In the genomic region with DNA sequence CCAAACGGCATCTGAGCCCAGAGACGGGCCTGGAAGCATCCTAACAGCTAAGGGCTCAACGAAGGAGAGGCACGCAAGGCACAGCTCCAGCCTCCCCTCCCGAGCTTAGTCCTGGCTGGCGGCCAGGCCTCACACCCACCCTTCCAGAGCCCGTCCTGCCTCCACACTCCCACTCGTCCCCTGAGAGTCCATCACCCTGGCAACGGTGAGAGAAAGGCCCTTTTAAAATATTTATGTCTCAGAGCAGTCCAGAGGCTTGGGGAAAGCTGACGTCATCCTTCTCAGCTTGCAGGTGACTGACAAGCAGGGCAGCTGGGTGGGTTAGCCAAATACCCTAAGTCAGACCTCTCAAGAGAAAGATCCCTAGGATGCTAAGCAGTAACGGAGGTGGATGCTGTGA, we compare ENCODE assay signal across 8 mouse cellular contexts. TPM values are rescaled to one million over a fixed set of nuclear protein-coding genes. Genes with fewer than 3 reads are reported as not detected.
DNase-seq lines count a peak whose midpoint lies in the region; ATAC-seq and TF ChIP-seq lines count a peak whose summit lies in the region.

No protein-coding gene starts in this region.

- in situ Hi-C loops in CH12.LX (cut with MboI; ENCODE audit: low pct_ligation_motif_present, low pct_unique_long_range_greater_than_20kb, low sequenced_read_pairs), result loop anchor here (5.0 to 25.0 kb wide), 3 partner anchors 70 to 385 kb away; no protein-coding TSS in a partner anchor

- no peak for TF ChIP-seq CTCF in CH12.LX (conservative IDR thresholded peaks at IDR 0.05 in 1 of 2, IDR thresholded peaks at IDR 0.05 in 1 of 2; ENCODE audit: low read depth in 2 of 2, low read length in 2 of 2)
- no peak for TF ChIP-seq CTCF in brain, embryonic 14.5 days (IDR thresholded peaks at IDR 0.05; ENCODE audit: borderline replicate concordance, extremely low read depth, insufficient read depth, insufficient read length)
- TF ChIP-seq CTCF in gastrocnemius, adult 2 months (IDR thresholded peaks at IDR 0.05), result no peak

- ATAC-seq in hindbrain, embryonic 14.5 days (ENCODE audit: low FRiP score), result peak; percentile 85
- ATAC-seq in midbrain, embryonic 15.5 days (replicated peaks), result peak; percentile 87
- ATAC-seq in megakaryocyte, adult 5-6 weeks (ENCODE audit: poor library complexity, severe bottlenecking), result no peak

- no peak overlapping the region for H3K27ac ChIP-seq in CH12.LX (ENCODE audit: insufficient read depth, low read depth)
- peak overlapping the region; percentile 56 for H3K27ac ChIP-seq in gastrocnemius, adult 2 months
- H3K27ac ChIP-seq in hindbrain, embryonic 14.5 days, result peak overlapping the region; percentile 89
- H3K27ac ChIP-seq in midbrain, embryonic 15.5 days, result peak overlapping the region; percentile 85

- H3K4me3 ChIP-seq in CH12.LX (replicated peaks in 1 of 3; ENCODE audit: low read depth in 2 of 3, low read length in 2 of 3, poor library complexity in 1 of 3), result no peak overlapping the region
- H3K4me3 ChIP-seq in gastrocnemius, adult 2 months, result no peak overlapping the region
- no peak overlapping the region for H3K4me3 ChIP-seq in hindbrain, embryonic 14.5 days (replicated peaks; ENCODE audit: low read length)
- no peak overlapping the region for H3K4me3 ChIP-seq in midbrain, embryonic 15.5 days

- no peaks in the 10 kb centered on the region for H3K27me3 ChIP-seq in CH12.LX (replicated peaks)
- no peaks in the 10 kb centered on the region for H3K27me3 ChIP-seq in hindbrain, embryonic 14.5 days (ENCODE audit: control insufficient read depth, insufficient read depth, low read length)
- H3K27me3 ChIP-seq in midbrain, embryonic 15.5 days (replicated peaks), result no peaks in the 10 kb centered on the region

- no peaks in the 10 kb centered on the region for H3K9me3 ChIP-seq in CH12.LX (replicated peaks; ENCODE audit: low read length)
- no peaks in the 10 kb centered on the region for H3K9me3 ChIP-seq in hindbrain, embryonic 14.5 days (ENCODE audit: control insufficient read depth, low read length)
- H3K9me3 ChIP-seq in midbrain, embryonic 15.5 days, result no peaks in the 10 kb centered on the region

- no peak overlapping the region for H3K9ac ChIP-seq in CH12.LX (ENCODE audit: insufficient read depth, low read depth)
- peak overlapping the region; percentile 41 for H3K9ac ChIP-seq in hindbrain, embryonic 14.5 days
- H3K9ac ChIP-seq in midbrain, embryonic 15.5 days, result peak overlapping the region; percentile 9

- no peak for TF ChIP-seq POLR2A in CH12.LX (IDR thresholded peaks at IDR 0.05; ENCODE audit: low read depth, low read length)
- no peak for TF ChIP-seq POLR2A in brain, embryonic 14.5 days (IDR thresholded peaks at IDR 0.05; ENCODE audit: borderline replicate concordance, extremely low read depth, insufficient read depth, insufficient read length, poor library complexity, severe bottlenecking)

- no peak overlapping the region for H3K4me2 ChIP-seq in CH12.LX (ENCODE audit: insufficient read depth, low read depth, poor library complexity, severe bottlenecking)
- H3K4me2 ChIP-seq in hindbrain, embryonic 14.5 days (replicated peaks), result no peak overlapping the region
- H3K4me2 ChIP-seq in midbrain, embryonic 15.5 days, result peak overlapping the region; percentile 9; the same call in 1 of the 2 replicates

- dilution Hi-C loops in CH12.LX (cut with MboI; ENCODE audit: extremely low pct_ligation_motif_present, extremely low pct_unique_long_range_greater_than_20kb, low sequenced_read_pairs), result no loop called here

- TF ChIP-seq RAD21 in CH12.LX (IDR thresholded peaks at IDR 0.05; ENCODE audit: low read depth, low read length), result no peak

- H3K4me1 ChIP-seq in CH12.LX (ENCODE audit: control insufficient read depth in 1 of 2, insufficient read depth in 2 of 2), result peaks cover 5 to 18% of the 10 kb centered on the region in 2 experiments
- H3K4me1 ChIP-seq in hindbrain, embryonic 14.5 days (replicated peaks; ENCODE audit: control insufficient read depth, insufficient read depth, low read length), result peaks cover 38% of the 10 kb centered on the region
- peaks cover 38% of the 10 kb centered on the region for H3K4me1 ChIP-seq in midbrain, embryonic 15.5 days

- DNase-seq in CH12.LX (ENCODE audit: extremely low read depth), result peak; percentile 27
- DNase-seq in brain, embryonic 14.5 days (ENCODE audit: low read depth), result peak; percentile 98
- peak; percentile 60 for DNase-seq in gastrocnemius, adult 2 months
- DNase-seq in hindbrain, embryonic 14.5 days (ENCODE audit: low spot score), result peak; percentile 84
- DNase-seq in left cerebral cortex, postnatal 10 days (ENCODE audit: extremely low spot score in 1 of 2, low spot score in 2 of 2), result peak; percentile 81 to 89
- peak; percentile 90 for DNase-seq in telencephalon, adult 2 months (ENCODE audit: low read depth, low spot score)

- 7% methylated on average over 11 of the region's 11 CpGs for WGBS in hindbrain, embryonic 14.5 days
- WGBS in midbrain, embryonic 15.5 days, result 5% methylated on average over 11 of the region's 11 CpGs

- TF ChIP-seq EP300 in CH12.LX (IDR thresholded peaks at IDR 0.05; ENCODE audit: low read length), result no peak

- intact Hi-C loops in gastrocnemius, adult 2 months (cut with DNase I), result loop anchor here (5.0 kb wide), 3 partner anchors 35 to 280 kb away; partner anchors contain the start of gene Adgrb2
- intact Hi-C loops in left cerebral cortex, postnatal 10 days (cut with DNase I), result loop anchor here (5.0 kb wide), 1 partner anchor 40 kb away; the partner anchor contains the start of gene Khdrbs1

- H3K79me2 ChIP-seq in CH12.LX (replicated peaks; ENCODE audit: control insufficient read depth, extremely low read depth, insufficient read depth, poor library complexity, severe bottlenecking), result no peaks in the 10 kb centered on the region

- peaks cover 22 to 61% of the 10 kb centered on the region in 2 experiments for H3K36me3 ChIP-seq in CH12.LX (replicated peaks in 1 of 2; ENCODE audit: control insufficient read depth in 1 of 2, insufficient read depth in 1 of 2, low read length in 1 of 2)
- H3K36me3 ChIP-seq in hindbrain, embryonic 14.5 days (replicated peaks; ENCODE audit: control insufficient read depth, insufficient read depth), result peaks cover 49% of the 10 kb centered on the region
- peaks cover 9% of the 10 kb centered on the region; the same call in 1 of the 2 replicates for H3K36me3 ChIP-seq in midbrain, embryonic 15.5 days (replicated peaks)

TF ChIP-seq in CH12.LX, 34 proteins besides CTCF, POLR2A, EP300 and RAD21:
- TF ChIP-seq MAZ (IDR thresholded peaks at IDR 0.05; ENCODE audit: low read depth, low read length), result no peak
- no peak for TF ChIP-seq E2F4 (IDR thresholded peaks at IDR 0.05; ENCODE audit: insufficient replicate concordance, low read depth, low read length)
- TF ChIP-seq USF1 (IDR thresholded peaks at IDR 0.05; ENCODE audit: low read depth, low read length), result no peak
- TF ChIP-seq TBP (conservative IDR thresholded peaks at IDR 0.05; ENCODE audit: low read depth, low read length), result no peak
- no peak for TF ChIP-seq ZC3H11A (IDR thresholded peaks at IDR 0.05; ENCODE audit: low read depth, low read length)
- no peak for TF ChIP-seq SMC3 (IDR thresholded peaks at IDR 0.05; ENCODE audit: low read depth, low read length)

RNA-seq across cellular contexts. Expression of gene Tmem39b, which starts 5.8 kb away (rescaled TPM):
- total RNA-seq in CH12.LX (2012; rRNA removed), result 11.3 and 11.9 TPM in 2 replicates
- 13.9 and 14.6 TPM in 2 replicates for total RNA-seq in CH12.LX (2014; rRNA removed)
- 33.5 and 37.7 TPM in 2 replicates for polyA plus RNA-seq in CH12.LX (2012; ENCODE audit: insufficient read length, low read depth)
- 63.6 and 81.2 TPM in 2 replicates for polyA plus RNA-seq in brain, embryonic 14.5 days (2012; rRNA removed)
- total RNA-seq in gastrocnemius, adult 2 months (2021), result 1 to 10 TPM; 3.1 to 4.4 TPM
- 25.6 and 29.5 TPM in 2 replicates for polyA plus RNA-seq in hindbrain, embryonic 14.5 days (2014; fragmentation: Nextera tagmentation; extraction: Ambion mirVana)
- total RNA-seq in left cerebral cortex, postnatal 10 days (2021), result 10 to 100 TPM; 13.3 to 16.3 TPM
- 18.1 and 20.9 TPM in 2 replicates for polyA plus RNA-seq in midbrain, embryonic 15.5 days (2015; fragmentation: Nextera tagmentation; extraction: Ambion mirVana)
- total RNA-seq in megakaryocyte, adult 5-6 weeks (2015), result 11.3 and 20.2 TPM in 2 replicates
- total RNA-seq in megakaryocyte, adult 5-6 weeks (2017), result 2.6 and 10.9 TPM in 2 replicates

RNA-seq across cellular contexts. Expression of gene Kpna6, which starts 29.9 kb away (rescaled TPM):
- total RNA-seq in CH12.LX (2012; rRNA removed) (17.3 and 23.9 TPM in 2 replicates), CH12.LX (2014; rRNA removed) (19.6 and 22.4 TPM in 2 replicates)
- polyA plus RNA-seq in CH12.LX (2012; ENCODE audit: insufficient read length, low read depth), result 25.8 and 26.4 TPM in 2 replicates
- polyA plus RNA-seq in brain, embryonic 14.5 days (2012; rRNA removed), result 39.8 and 41.7 TPM in 2 replicates
- 10 to 100 TPM; 80.9 to 85.9 TPM for total RNA-seq in gastrocnemius, adult 2 months (2021)
- polyA plus RNA-seq in hindbrain, embryonic 14.5 days (2014; fragmentation: Nextera tagmentation; extraction: Ambion mirVana), result 16.3 and 21.3 TPM in 2 replicates
- total RNA-seq in left cerebral cortex, postnatal 10 days (2021), result 10 to 100 TPM; 91.3 to 91.4 TPM
- polyA plus RNA-seq in midbrain, embryonic 15.5 days (2015; fragmentation: Nextera tagmentation; extraction: Ambion mirVana), result 18.9 and 19.5 TPM in 2 replicates
- 17.4 and 25.4 TPM in 2 replicates for total RNA-seq in megakaryocyte, adult 5-6 weeks (2015)
- 20.7 and 21.6 TPM in 2 replicates for total RNA-seq in megakaryocyte, adult 5-6 weeks (2017)

RNA-seq across cellular contexts. Expression of gene Khdrbs1, which starts 39.6 kb away (rescaled TPM):
- total RNA-seq in CH12.LX (2012; rRNA removed) (58.6 and 65.9 TPM in 2 replicates), CH12.LX (2014; rRNA removed) (67.4 and 79.0 TPM in 2 replicates)
- 125 TPM in 2 replicates for polyA plus RNA-seq in CH12.LX (2012; ENCODE audit: insufficient read length, low read depth)
- 68.2 and 117 TPM in 2 replicates for polyA plus RNA-seq in brain, embryonic 14.5 days (2012; rRNA removed)
- 10 to 100 TPM; 24.3 to 27.0 TPM for total RNA-seq in gastrocnemius, adult 2 months (2021)
- polyA plus RNA-seq in hindbrain, embryonic 14.5 days (2014; fragmentation: Nextera tagmentation; extraction: Ambion mirVana), result 120 and 125 TPM in 2 replicates
- total RNA-seq in left cerebral cortex, postnatal 10 days (2021), result 100 to 1,000 TPM; 105 to 108 TPM
- polyA plus RNA-seq in midbrain, embryonic 15.5 days (2015; fragmentation: Nextera tagmentation; extraction: Ambion mirVana), result 137 and 138 TPM in 2 replicates
- 83.6 and 94.7 TPM in 2 replicates for total RNA-seq in megakaryocyte, adult 5-6 weeks (2015)
- 69.9 and 89.8 TPM in 2 replicates for total RNA-seq in megakaryocyte, adult 5-6 weeks (2017)

Comparison
In these comparisons a context has a peak if more than half of its experiments do, and no peak if none do; other contexts are left out.
1. DNase-seq: peak in every context shown above with its lines; median percentile 98 in brain, embryonic 14.5 days; 90 in telencephalon, adult 2 months; 85 in left cerebral cortex, postnatal 10 days; 84 in hindbrain, embryonic 14.5 days; 60 in gastrocnemius, adult 2 months; 27 in CH12.LX.